Mouse (Mus musculus) hindbrain, postnatal 0 days (tissue): ENCODE results near the gene Zdhhc3. TPM values are rescaled to one million over a fixed set of nuclear protein-coding genes. Genes with fewer than 3 reads are reported as not detected.

Source experiments
- ATAC-seq: fragments of 200-750 bp; cut with Nextera tagmentation; 2 replicates; pipeline ENCODE4 v1.8.0; 2017; ENCODE audit warnings: mild to moderate bottlenecking, moderate TSS enrichment, moderate library complexity
- DNase-seq: peaks from one replicate; pipeline ENCODE4 v3.0.0-alpha.2; 2015; ENCODE audit warnings: low spot score
- H3K27ac ChIP-seq: fragments of 300-500 bp; sonication (generic); 2 replicates; pipeline ENCODE4 v1.5.1; 2014; ENCODE audit warnings: mild to moderate bottlenecking
- H3K27me3 ChIP-seq: fragments of 300-500 bp; sonication (generic); 2 replicates; pipeline ENCODE4 v1.6.1; 2014; ENCODE audit warnings: low read length, mixed read lengths; ENCODE audit not compliant: insufficient read depth
- H3K36me3 ChIP-seq: fragments of 300-500 bp; sonication (generic); 2 replicates; pipeline ENCODE4 v1.6.1; 2014; ENCODE audit warnings: low read length, mixed read lengths; ENCODE audit not compliant: insufficient read depth
- H3K4me1 ChIP-seq: fragments of 300-500 bp; sonication (generic); 2 replicates; pipeline ENCODE4 v1.6.1; 2014; ENCODE audit warnings: antibody characterized with exemption, low read length, mixed read lengths; ENCODE audit not compliant: insufficient read depth
- H3K4me2 ChIP-seq: fragments of 300-500 bp; sonication (generic); 2 replicates; pipeline ENCODE4 v1.6.1; 2014; ENCODE audit warnings: low read depth, mild to moderate bottlenecking, low read length, moderate library complexity, mixed read lengths
- H3K4me3 ChIP-seq: fragments of 300-500 bp; sonication (generic); 2 replicates; pipeline ENCODE4 v1.5.1; 2014; ENCODE audit warnings: low read length
- H3K9ac ChIP-seq: fragments of 300-500 bp; sonication (generic); replicated peaks from 2 replicates; pipeline ENCODE4 v1.6.1; 2014; ENCODE audit warnings: mild to moderate bottlenecking, low read length, moderate library complexity, mixed read lengths
- H3K9me3 ChIP-seq: fragments of 300-500 bp; sonication (generic); 2 replicates; pipeline ENCODE4 v1.6.1; 2016; ENCODE audit warnings: low read length, mixed read lengths
- CTCF ChIP-seq: IDR thresholded peaks from 2 replicates; pipeline ENCODE4 v1.5.1; 2016; ENCODE audit warnings: antibody characterized with exemption, control low read depth, low read depth
- WGBS: fragments of 180-500 bp; shearing (Covaris S2); extraction: QIAGEN DNeasy Blood & Tissue Kit; methylation state at CpG from one replicate; pipeline ENCODE4 v1.1.7; 2014; 5-methylcytosine and 5-hydroxymethylcytosine counted together
- polyA plus RNA-seq: library from polyadenylated mRNA; unstranded; fragments of >200 nt; fragmentation: Nextera tagmentation; extraction: Ambion mirVana; gene quantifications from 2 replicates; pipeline ENCODE4 v1.2.1, GENCODE M21; 2015
- total RNA-seq: library from RNA; depleted of rRNA; stranded (reverse); fragments of >200 nt; gene quantifications from 2 replicates; pipeline ENCODE4 v1.2.3, GENCODE M21; 2014

The Zdhhc3 gene
- total and polyA plus RNA-seq, 2 experiments from 2014 or later, result 82.9 to 83.4 TPM

GRCm38 (mm10) chr9:123138891-123139474 is 26.0 kb upstream of the Zdhhc3 start:
- Histone ChIP-seq H3K9me3 (no peaks in the 10 kb centered on the region), H3K36me3 (peaks cover 37% of the 10 kb centered on the region), H3K27ac (peak overlapping the region; percentile 58; the same call in 1 of the 2 replicates), H3K4me2 (no peak overlapping the region), H3K4me3 (no peak overlapping the region), H3K27me3 (no peaks in the 10 kb centered on the region), H3K4me1 (no peaks in the 10 kb centered on the region), H3K9ac (no peak overlapping the region)
- no peak for TF ChIP-seq CTCF
- WGBS, result 50% methylated on average over 5 of the region's 5 CpGs
- peak; percentile 57; the same call in 1 of the 2 replicates for ATAC-seq
- DNase-seq, result peak; percentile 23

- no peaks in the 10 kb centered on the region for H3K4me1 ChIP-seq
- H3K27ac ChIP-seq, result no peak overlapping the region
- H3K9me3 ChIP-seq, result no peaks in the 10 kb centered on the region
- H3K4me3 ChIP-seq, result no peak overlapping the region
- no peaks in the 10 kb centered on the region for H3K27me3 ChIP-seq
- H3K4me2 ChIP-seq, result no peak overlapping the region
- peaks cover 54% of the 10 kb centered on the region for H3K36me3 ChIP-seq
- no peak for TF ChIP-seq CTCF
- 85% methylated on average over 7 of the region's 7 CpGs for WGBS
- H3K9ac ChIP-seq, result no peak overlapping the region
- DNase-seq (no peak), ATAC-seq (no peak)
These were observed 24.1 kb upstream of the Zdhhc3 start for GRCm38 (mm10) chr9:123136953-123137682.

- no peak for TF ChIP-seq CTCF
- ATAC-seq, result no peak
- no peaks in the 10 kb centered on the region for H3K4me1 ChIP-seq
- DNase-seq, result no peak
- H3K4me3 ChIP-seq, result no peak overlapping the region
- H3K9me3 ChIP-seq, result no peaks in the 10 kb centered on the region
- H3K27me3 ChIP-seq, result no peaks in the 10 kb centered on the region
- H3K36me3 ChIP-seq, result peaks cover 75% of the 10 kb centered on the region
- H3K4me2 ChIP-seq, result no peak overlapping the region
- H3K27ac ChIP-seq, result no peak overlapping the region
- 87% methylated on average over 3 of the region's 3 CpGs for WGBS
- H3K9ac ChIP-seq, result no peak overlapping the region
These were observed 20.0 kb upstream of the Zdhhc3 start for GRCm38 (mm10) chr9:123132994-123133393.

DNA sequence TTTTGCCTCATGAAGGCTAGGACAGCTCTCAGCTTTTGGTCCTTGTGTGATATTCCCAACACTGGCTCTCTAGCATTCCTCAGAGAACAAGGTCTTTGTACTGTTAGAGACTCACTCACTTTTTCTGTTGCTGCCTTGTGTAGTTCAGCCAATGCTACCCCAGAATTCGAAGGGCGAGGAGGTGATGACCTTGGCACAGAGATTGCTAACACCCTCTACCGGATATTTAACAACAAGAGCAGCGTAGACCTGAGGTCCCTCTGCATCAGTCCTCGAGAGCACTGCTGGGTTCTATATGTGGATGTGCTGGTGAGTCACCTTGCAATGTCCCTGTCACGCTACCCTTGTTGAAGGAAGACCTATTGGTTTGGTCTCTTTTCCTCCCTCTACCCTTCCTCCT is 14.7 kb upstream of the Zdhhc3 start:
- H3K4me2 ChIP-seq, result no peak overlapping the region
- 95% methylated on average over 6 of the region's 6 CpGs for WGBS
- no peak overlapping the region for H3K4me3 ChIP-seq
- no peaks in the 10 kb centered on the region for H3K9me3 ChIP-seq
- no peaks in the 10 kb centered on the region for H3K4me1 ChIP-seq
- TF ChIP-seq CTCF, result no peak
- H3K27ac ChIP-seq, result no peak overlapping the region
- H3K27me3 ChIP-seq, result no peaks in the 10 kb centered on the region
- ATAC-seq, result no peak
- no peak for DNase-seq
- H3K9ac ChIP-seq, result no peak overlapping the region
- H3K36me3 ChIP-seq, result peaks cover 43% of the 10 kb centered on the region

DNA sequence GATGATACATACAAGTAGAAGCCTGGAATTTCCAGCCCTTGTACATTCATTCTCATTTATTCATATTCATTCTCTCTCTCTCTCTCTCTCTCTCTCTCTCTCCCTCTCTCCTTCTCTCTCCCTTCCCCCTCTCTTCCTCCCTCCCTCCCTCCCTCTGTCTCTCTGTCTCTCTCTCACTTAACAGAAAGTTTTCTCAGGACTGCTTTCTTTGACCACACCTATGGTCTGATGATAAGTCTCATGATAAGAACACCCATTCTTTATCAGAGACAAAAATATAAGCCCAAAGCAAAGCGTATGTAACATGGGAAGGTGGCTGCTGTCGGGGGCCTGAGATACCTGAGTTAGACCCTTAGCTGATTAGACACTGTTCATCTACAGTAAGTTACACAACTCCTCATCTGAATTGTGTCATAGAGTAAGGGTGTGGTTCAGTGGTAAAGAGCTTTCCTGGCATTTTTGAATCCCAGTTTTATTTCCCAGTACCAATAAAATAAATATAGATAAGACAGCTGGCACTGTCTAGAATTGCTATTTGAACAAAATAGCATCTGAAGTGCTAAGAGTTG is 11.5 kb upstream of the Zdhhc3 start:
- Histone ChIP-seq H3K9ac (no peak overlapping the region), H3K4me2 (no peak overlapping the region), H3K27me3 (no peaks in the 10 kb centered on the region), H3K9me3 (no peaks in the 10 kb centered on the region), H3K4me3 (no peak overlapping the region), H3K27ac (no peak overlapping the region), H3K4me1 (no peaks in the 10 kb centered on the region), H3K36me3 (peaks cover 38% of the 10 kb centered on the region)
- DNase-seq (no peak), ATAC-seq (no peak)
- WGBS, result 97% methylated on average over 2 of the region's 2 CpGs
- no peak for TF ChIP-seq CTCF

GRCm38 (mm10) chr9:123123571-123124412 is 10.8 kb upstream of the Zdhhc3 start:
- Histone ChIP-seq H3K27me3 (no peaks in the 10 kb centered on the region), H3K9ac (no peak overlapping the region), H3K27ac (no peak overlapping the region), H3K9me3 (no peaks in the 10 kb centered on the region), H3K4me1 (no peaks in the 10 kb centered on the region), H3K36me3 (peaks cover 45% of the 10 kb centered on the region), H3K4me3 (no peak overlapping the region), H3K4me2 (no peak overlapping the region)
- 93% methylated on average over 6 of the region's 6 CpGs for WGBS
- DNase-seq (peak; percentile 51), ATAC-seq (no peak)
- peak; percentile 81 for TF ChIP-seq CTCF
